In genomic region chr7:16255963-16256362, GRCm38 (mm10) we compare ENCODE assay signal across 8 mouse cellular contexts. TPM values are rescaled to one million over a fixed set of nuclear protein-coding genes. Genes with fewer than 3 reads are reported as not detected.
"Had no signal": no experiment of that assay in that cellular context is flagged by ENCODE, and none has a peak within 500 bp of the region (broad histone marks: within the 10 kb centered on the region; RNA-seq: fewer than 3 reads in every experiment).

No protein-coding gene starts in this region.

RNA-seq across cellular contexts. Expression of gene C5ar1, which starts 3.4 kb away (rescaled TPM):
- polyA plus RNA-seq: erythroblast, embryonic 14.5 days had no signal

RNA-seq across cellular contexts. Expression of gene C5ar2, which starts 12.0 kb away (rescaled TPM):
- polyA plus RNA-seq: embryonic facial prominence, embryonic 11.5 days; embryonic facial prominence, embryonic 12.5 days; embryonic facial prominence, embryonic 14.5 days; forebrain, embryonic 12.5 days; forebrain, embryonic 14.5 days; forebrain, embryonic 15.5 days; forebrain, embryonic 16.5 days had no signal
